Mouse (Mus musculus): ENCODE measurements around the gene Efcc1. TPM values are rescaled to one million over a fixed set of nuclear protein-coding genes. Genes with fewer than 3 reads are reported as not detected.

Efcc1 gene
- total and polyA plus RNA-seq, 3 experiments = 0.14 TPM; not detected in 2

DNA sequence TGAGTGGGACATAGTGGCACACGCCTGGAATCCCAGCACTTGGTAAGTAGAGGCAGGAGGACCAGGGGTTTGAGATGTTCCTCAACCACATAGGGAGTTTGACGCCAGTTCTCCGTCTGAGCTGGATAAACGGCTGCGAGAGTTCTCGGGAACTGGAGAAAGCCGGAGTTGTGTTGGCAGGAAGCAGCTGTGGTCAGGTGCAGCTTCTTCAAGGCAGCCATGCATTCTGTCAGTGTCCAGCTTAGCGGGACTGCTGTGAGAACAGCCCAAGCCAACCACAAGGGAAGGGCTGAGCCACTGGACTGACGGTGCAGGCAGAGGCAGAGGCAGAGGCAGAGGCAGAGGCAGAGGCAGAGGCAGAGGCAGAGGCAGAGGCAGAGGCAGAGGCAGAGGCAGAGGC lies 44.2 kb downstream of the Efcc1 start:
- no peak for DNase-seq (ENCODE audit: extremely low read depth)
- peaks cover 0 to 15% of the 10 kb centered on the region in 2 experiments; a peak in 2 of 4 replicates for H3K4me1 ChIP-seq (ENCODE audit: control insufficient read depth in 1 of 2, insufficient read depth in 2 of 2)
- H3K27me3 ChIP-seq (replicated peaks) = no peaks in the 10 kb centered on the region
- H3K9me3 ChIP-seq (replicated peaks; ENCODE audit: low read length) = peaks cover 5% of the 10 kb centered on the region
- no peak overlapping the region for H3K9ac ChIP-seq (ENCODE audit: insufficient read depth, low read depth)
- H3K36me3 ChIP-seq (replicated peaks in 1 of 2; ENCODE audit: control insufficient read depth in 1 of 2, insufficient read depth in 1 of 2, low read length in 1 of 2) = no peaks in the 10 kb centered on the region
- H3K4me2 ChIP-seq (ENCODE audit: insufficient read depth, low read depth, poor library complexity, severe bottlenecking) = no peak overlapping the region
- no peaks in the 10 kb centered on the region for H3K79me2 ChIP-seq (replicated peaks; ENCODE audit: control insufficient read depth, extremely low read depth, insufficient read depth, poor library complexity, severe bottlenecking)
- H3K4me3 ChIP-seq (replicated peaks in 1 of 3; ENCODE audit: low read depth in 2 of 3, low read length in 2 of 3, poor library complexity in 1 of 3) = no peak overlapping the region
- TF ChIP-seq TCF12 (IDR thresholded peaks at IDR 0.05; ENCODE audit: low read depth, low read length) (no peak), ZMIZ1 (IDR thresholded peaks at IDR 0.05; ENCODE audit: low read depth, low read length) (no peak)
- dilution Hi-C loops (cut with MboI; ENCODE audit: extremely low pct_ligation_motif_present, extremely low pct_unique_long_range_greater_than_20kb, low sequenced_read_pairs) = no loop called here
- in situ Hi-C loops (cut with MboI; ENCODE audit: low pct_ligation_motif_present, low pct_unique_long_range_greater_than_20kb, low sequenced_read_pairs) = no loop called here
- no peak overlapping the region for H3K27ac ChIP-seq (ENCODE audit: insufficient read depth, low read depth)

DNA sequence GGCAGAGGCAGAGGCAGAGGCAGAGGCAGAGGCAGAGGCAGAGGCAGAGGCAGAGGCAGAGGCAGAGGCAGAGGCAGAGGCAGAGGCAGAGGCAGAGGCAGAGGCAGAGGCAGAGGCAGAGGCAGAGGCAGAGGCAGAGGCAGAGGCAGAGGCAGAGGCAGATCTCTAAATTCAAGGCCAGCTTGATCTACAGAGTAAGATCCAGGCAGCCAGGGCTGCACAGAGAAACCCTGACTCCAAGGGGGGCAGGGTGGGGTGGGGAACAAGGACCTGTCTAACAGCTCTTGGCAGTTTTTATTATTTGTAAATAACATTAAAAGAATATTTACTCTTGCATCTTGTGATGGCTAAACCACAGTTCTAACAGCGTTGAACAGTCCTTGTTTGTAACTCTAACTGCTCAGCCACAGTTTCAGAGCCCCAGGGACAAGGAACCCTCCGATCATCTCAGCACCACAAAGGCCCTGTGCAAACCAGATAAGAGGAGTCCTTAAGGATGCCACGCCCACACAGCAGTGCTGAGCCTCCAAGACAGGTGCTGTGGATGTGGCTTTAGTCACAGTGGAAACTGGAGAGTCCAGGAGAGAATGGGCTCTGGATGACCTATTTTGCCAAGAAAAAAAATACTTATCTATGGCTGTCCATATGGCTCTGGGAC lies 45.0 kb downstream of the Efcc1 start:
- Histone ChIP-seq H3K9me3 (replicated peaks; ENCODE audit: low read length) (peaks cover 5% of the 10 kb centered on the region), H3K4me3 (replicated peaks in 1 of 3; ENCODE audit: low read depth in 2 of 3, low read length in 2 of 3, poor library complexity in 1 of 3) (no peak overlapping the region), H3K4me2 (ENCODE audit: insufficient read depth, low read depth, poor library complexity, severe bottlenecking) (no peak overlapping the region), H3K27me3 (replicated peaks) (no peaks in the 10 kb centered on the region), H3K79me2 (replicated peaks; ENCODE audit: control insufficient read depth, extremely low read depth, insufficient read depth, poor library complexity, severe bottlenecking) (no peaks in the 10 kb centered on the region), H3K4me1 (ENCODE audit: control insufficient read depth in 1 of 2, insufficient read depth in 2 of 2) (peaks cover 0 to 9% of the 10 kb centered on the region in 2 experiments; a peak in 2 of 4 replicates), H3K36me3 (replicated peaks in 1 of 2; ENCODE audit: control insufficient read depth in 1 of 2, insufficient read depth in 1 of 2, low read length in 1 of 2) (no peaks in the 10 kb centered on the region), H3K9ac (ENCODE audit: insufficient read depth, low read depth) (no peak overlapping the region), H3K27ac (ENCODE audit: insufficient read depth, low read depth) (no peak overlapping the region)
- DNase-seq (ENCODE audit: extremely low read depth) = no peak
- TF ChIP-seq PAX5 (IDR thresholded peaks at IDR 0.05; ENCODE audit: low read length) (no peak), EP300 (IDR thresholded peaks at IDR 0.05; ENCODE audit: low read length) (no peak), USF2 (conservative IDR thresholded peaks at IDR 0.05; ENCODE audit: low read depth, low read length) (no peak), TBP (conservative IDR thresholded peaks at IDR 0.05; ENCODE audit: low read depth, low read length) (no peak), ZNF384 (IDR thresholded peaks at IDR 0.05; ENCODE audit: low read depth, low read length) (no peak), UBTF (IDR thresholded peaks at IDR 0.05; ENCODE audit: low read depth, low read length) (no peak), MAX (IDR thresholded peaks at IDR 0.05; ENCODE audit: low read length) (no peak), KAT2A (IDR thresholded peaks at IDR 0.05; ENCODE audit: insufficient replicate concordance, low read length) (no peak), TCF12 (IDR thresholded peaks at IDR 0.05; ENCODE audit: low read depth, low read length) (no peak)
- dilution Hi-C loops (cut with MboI; ENCODE audit: extremely low pct_ligation_motif_present, extremely low pct_unique_long_range_greater_than_20kb, low sequenced_read_pairs) (no loop called here), in situ Hi-C loops (cut with MboI; ENCODE audit: low pct_ligation_motif_present, low pct_unique_long_range_greater_than_20kb, low sequenced_read_pairs) (no loop called here)

- no peak overlapping the region for H3K4me3 ChIP-seq (replicated peaks in 1 of 3; ENCODE audit: low read depth in 2 of 3, low read length in 2 of 3, poor library complexity in 1 of 3)
- no peak for DNase-seq (ENCODE audit: extremely low read depth)
- TF ChIP-seq ELF1 (IDR thresholded peaks at IDR 0.05; ENCODE audit: low read depth, low read length) (no peak), JUN (IDR thresholded peaks at IDR 0.05; ENCODE audit: insufficient read depth, low read depth, low read length) (no peak), CTCF (conservative IDR thresholded peaks at IDR 0.05 in 1 of 2, IDR thresholded peaks at IDR 0.05 in 1 of 2; ENCODE audit: low read depth in 2 of 2, low read length in 2 of 2) (no peak), CHD2 (IDR thresholded peaks at IDR 0.05; ENCODE audit: low read length) (no peak), MYC (IDR thresholded peaks at IDR 0.05; ENCODE audit: low read depth, low read length) (no peak), MEF2A (IDR thresholded peaks at IDR 0.05; ENCODE audit: borderline replicate concordance, low read depth, low read length) (no peak), POLR2A (IDR thresholded peaks at IDR 0.05; ENCODE audit: low read depth, low read length) (no peak), NRF1 (IDR thresholded peaks at IDR 0.05; ENCODE audit: low read depth, low read length) (no peak), SIN3A (IDR thresholded peaks at IDR 0.05; ENCODE audit: low read length) (no peak)
- H3K79me2 ChIP-seq (replicated peaks; ENCODE audit: control insufficient read depth, extremely low read depth, insufficient read depth, poor library complexity, severe bottlenecking) = no peaks in the 10 kb centered on the region
- H3K27ac ChIP-seq (ENCODE audit: insufficient read depth, low read depth) = no peak overlapping the region
- H3K36me3 ChIP-seq (replicated peaks in 1 of 2; ENCODE audit: control insufficient read depth in 1 of 2, insufficient read depth in 1 of 2, low read length in 1 of 2) = no peaks in the 10 kb centered on the region
- dilution Hi-C loops (cut with MboI; ENCODE audit: extremely low pct_ligation_motif_present, extremely low pct_unique_long_range_greater_than_20kb, low sequenced_read_pairs) = no loop called here
- no peak overlapping the region for H3K4me2 ChIP-seq (ENCODE audit: insufficient read depth, low read depth, poor library complexity, severe bottlenecking)
- in situ Hi-C loops (cut with MboI; ENCODE audit: low pct_ligation_motif_present, low pct_unique_long_range_greater_than_20kb, low sequenced_read_pairs) = no loop called here
- peaks cover 0 to 8% of the 10 kb centered on the region in 2 experiments; a peak in 2 of 4 replicates for H3K4me1 ChIP-seq (ENCODE audit: control insufficient read depth in 1 of 2, insufficient read depth in 2 of 2)
- no peaks in the 10 kb centered on the region for H3K27me3 ChIP-seq (replicated peaks)
- no peak overlapping the region for H3K9ac ChIP-seq (ENCODE audit: insufficient read depth, low read depth)
- peaks cover 5% of the 10 kb centered on the region for H3K9me3 ChIP-seq (replicated peaks; ENCODE audit: low read length)
These were observed 46.0 kb downstream of the Efcc1 start for GRCm38 (mm10) chr6:87776663-87777062.

Data from CH12.LX (cell line).